Mouse (Mus musculus): Measurements from ENCODE around the gene Cyp8b1. TPM values are rescaled to one million over a fixed set of nuclear protein-coding genes. Genes with fewer than 3 reads are reported as not detected.

Cyp8b1 gene
- polyA plus RNA-seq, 1 experiment from 2014 or later = not detected

DNA sequence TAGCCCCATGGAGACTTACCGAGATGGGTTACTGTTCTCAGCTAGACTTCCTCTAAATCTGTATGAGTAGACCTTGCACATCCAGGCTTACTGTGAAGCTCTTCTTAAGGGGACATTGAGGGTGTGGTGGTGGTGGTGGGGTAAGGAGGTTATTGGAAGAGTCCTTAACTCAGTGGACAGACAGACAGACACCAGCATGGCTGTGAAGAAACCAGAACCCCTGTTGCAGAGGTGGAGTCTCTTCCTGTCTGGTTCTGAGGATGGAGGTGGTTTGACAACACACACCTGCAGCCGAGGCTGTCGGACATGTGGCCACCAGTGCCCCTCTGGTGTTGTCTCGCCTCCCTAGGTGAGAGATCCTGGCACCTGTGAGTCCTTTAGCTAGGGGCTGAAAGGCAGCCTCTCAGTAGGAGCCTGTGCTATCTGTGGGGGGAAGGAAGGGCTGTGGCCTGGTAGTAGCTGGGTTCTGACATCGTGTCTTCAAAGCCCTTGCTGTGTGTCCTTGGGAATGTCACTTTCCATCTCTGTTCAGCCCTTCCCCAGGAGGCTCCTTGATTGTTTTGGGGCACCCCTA is 15.7 kb downstream of the Cyp8b1 start:
- 85% methylated on average over 5 of the region's 5 CpGs for WGBS
- Histone ChIP-seq H3K27me3 (replicated peaks) (no peaks in the 10 kb centered on the region), H3K36me3 (replicated peaks) (no peaks in the 10 kb centered on the region), H3K27ac (no peak overlapping the region), H3K4me1 (no peaks in the 10 kb centered on the region), H3K9me3 (no peaks in the 10 kb centered on the region), H3K4me3 (no peak overlapping the region), H3K9ac (no peak overlapping the region), H3K4me2 (no peak overlapping the region)
- no peak for ATAC-seq (replicated peaks)

DNA sequence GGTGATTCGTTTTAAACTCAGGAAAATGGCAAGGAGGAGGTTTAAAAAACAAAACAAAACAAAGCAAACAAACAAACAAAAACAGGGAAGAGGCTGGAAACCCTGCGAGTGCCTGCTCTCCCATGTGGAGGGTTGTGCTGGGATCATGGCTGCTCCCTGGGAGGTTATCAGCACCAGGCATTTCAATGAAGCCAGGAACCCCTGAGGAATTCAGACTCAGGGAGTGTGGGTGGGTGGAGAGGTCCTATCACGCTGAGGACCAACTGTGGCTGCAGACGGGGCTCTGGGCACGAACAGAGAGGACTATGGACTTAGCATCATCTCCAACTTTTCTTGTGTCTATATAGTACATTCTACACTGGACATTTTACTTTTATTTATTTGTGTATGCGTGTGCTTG is 16.8 kb downstream of the Cyp8b1 start:
- Histone ChIP-seq H3K36me3 (replicated peaks) (no peaks in the 10 kb centered on the region), H3K9ac (no peak overlapping the region), H3K4me1 (no peaks in the 10 kb centered on the region), H3K4me2 (no peak overlapping the region), H3K27me3 (replicated peaks) (no peaks in the 10 kb centered on the region), H3K27ac (no peak overlapping the region), H3K9me3 (no peaks in the 10 kb centered on the region), H3K4me3 (no peak overlapping the region)
- WGBS = 82% methylated on average over 6 of the region's 6 CpGs
- no peak for ATAC-seq (replicated peaks)

DNA sequence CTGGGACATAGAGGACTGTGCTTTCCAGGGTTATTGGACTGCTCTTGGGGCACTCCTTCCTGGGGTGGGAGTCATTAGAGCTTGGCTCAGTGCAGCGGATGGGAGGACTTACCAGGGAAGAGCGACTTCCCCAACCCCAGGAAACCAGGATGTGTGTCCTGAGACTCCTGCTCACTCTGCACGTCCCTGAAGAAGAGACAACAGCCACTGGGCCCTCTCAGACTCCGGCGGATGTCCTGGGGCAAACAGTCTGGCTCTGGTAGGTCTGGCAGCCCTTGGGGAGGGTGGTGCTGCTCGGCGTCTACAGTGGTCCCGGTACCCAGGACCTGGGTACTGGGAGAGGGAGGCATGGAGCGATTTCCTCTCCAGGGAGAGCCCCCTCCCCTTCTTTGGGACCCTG is 17.9 kb downstream of the Cyp8b1 start, which contains the start of gene Ackr2:
Gene Ackr2, plus strand, starts transcription at position 111 of the 400 bp plus-strand sequence.
- 85% methylated on average over 9 of the region's 9 CpGs for WGBS
- Histone ChIP-seq H3K9me3 (no peaks in the 10 kb centered on the region), H3K9ac (no peak within 1 kb of the TSS), H3K36me3 (replicated peaks) (no peaks in the 10 kb centered on the region), H3K4me3 (no peak within 1 kb of the TSS), H3K4me2 (no peak within 1 kb of the TSS), H3K27me3 (replicated peaks) (no peaks in the 10 kb centered on the region), H3K27ac (no peak within 1 kb of the TSS), H3K4me1 (no peaks in the 10 kb centered on the region)
- ATAC-seq (replicated peaks) = no peak

DNA sequence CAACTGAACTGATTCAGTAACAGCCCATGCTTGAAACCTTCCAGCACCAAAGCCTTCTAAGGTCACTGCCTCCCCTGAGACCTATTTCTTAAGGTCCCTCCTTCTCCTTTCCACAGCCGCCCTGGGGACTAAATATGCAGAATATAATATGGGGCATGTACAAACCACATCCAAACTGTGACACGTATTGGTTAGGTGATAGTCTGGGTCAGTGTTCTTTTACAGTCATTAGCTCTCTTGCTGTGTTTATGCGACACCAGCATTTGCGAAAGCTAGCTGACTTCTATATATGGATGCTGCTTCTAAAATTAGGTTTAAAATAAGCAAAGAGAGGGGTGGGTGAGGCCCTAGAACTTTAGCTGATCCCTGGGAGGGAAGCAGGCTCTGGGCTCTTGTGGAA is 19.3 kb downstream of the Cyp8b1 start:
- Histone ChIP-seq H3K4me2 (no peak overlapping the region), H3K36me3 (replicated peaks) (no peaks in the 10 kb centered on the region), H3K4me1 (no peaks in the 10 kb centered on the region), H3K27ac (no peak overlapping the region), H3K9ac (no peak overlapping the region), H3K27me3 (replicated peaks) (no peaks in the 10 kb centered on the region), H3K4me3 (no peak overlapping the region), H3K9me3 (no peaks in the 10 kb centered on the region)
- WGBS = 89% methylated on average over 4 of the region's 4 CpGs
- no peak for ATAC-seq (replicated peaks)

DNA sequence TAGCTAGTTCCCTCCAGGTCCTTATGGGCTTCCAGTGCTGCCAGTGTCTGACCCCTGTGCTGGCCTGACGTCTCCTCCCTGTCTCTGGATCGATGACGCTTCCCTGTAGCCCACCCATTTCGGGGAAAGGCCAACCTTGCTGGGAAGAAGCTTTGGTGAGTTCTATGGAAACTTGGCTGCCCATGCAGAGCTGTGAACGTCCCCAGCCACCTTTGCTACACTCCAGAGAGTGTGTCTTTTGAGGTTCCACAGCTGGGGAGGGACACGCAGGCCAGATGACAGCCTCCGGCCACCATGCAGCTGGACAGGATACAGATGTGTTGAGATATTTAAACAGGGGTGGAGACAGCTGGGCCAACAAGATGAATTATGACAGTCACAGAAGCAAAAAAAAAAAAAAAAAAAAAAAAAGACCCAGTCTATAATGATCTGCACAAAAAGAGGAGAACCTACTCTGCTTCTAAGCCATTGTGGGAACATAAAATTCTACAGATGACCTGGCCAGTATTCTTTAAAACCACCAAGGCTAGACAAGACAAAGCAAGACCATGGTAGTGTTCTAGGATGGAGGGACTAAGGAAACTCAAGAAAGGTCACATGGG is 20.6 kb downstream of the Cyp8b1 start:
- no peak overlapping the region for H3K4me3 ChIP-seq
- no peak overlapping the region for H3K9ac ChIP-seq
- 80% methylated on average over 7 of the region's 7 CpGs for WGBS

DNA sequence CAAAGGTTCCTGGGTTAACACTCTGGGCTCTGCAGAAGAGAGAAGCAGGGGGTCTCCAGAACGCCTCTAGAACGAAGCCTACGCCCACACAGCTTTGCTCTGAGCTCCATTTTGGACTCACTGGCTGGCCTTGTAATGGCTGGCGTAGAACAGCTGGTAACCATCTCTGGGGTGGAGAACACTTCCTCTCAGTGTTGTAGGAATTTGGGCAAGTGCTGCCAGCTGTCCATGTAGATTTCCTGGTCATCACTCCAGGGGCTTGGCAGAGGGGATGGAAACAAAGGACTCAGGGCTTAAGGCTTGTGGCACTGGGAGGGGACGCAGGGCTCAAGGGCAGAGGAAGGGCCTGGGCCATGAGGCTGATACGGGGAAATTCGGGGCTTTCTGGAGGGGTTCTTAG is 21.7 kb downstream of the Cyp8b1 start:
- 67% methylated on average over 7 of the region's 7 CpGs for WGBS
- Histone ChIP-seq H3K4me3 (no peak overlapping the region), H3K27me3 (replicated peaks) (no peaks in the 10 kb centered on the region), H3K27ac (no peak overlapping the region), H3K9me3 (no peaks in the 10 kb centered on the region), H3K4me1 (0 out of 2 replicates have a peak, but pooled peaks cover 4% of the 10 kb centered on the region), H3K36me3 (replicated peaks) (no peaks in the 10 kb centered on the region), H3K9ac (no peak overlapping the region), H3K4me2 (no peak overlapping the region)
- no peak for ATAC-seq (replicated peaks)

More for the DNA sequence above, 20.6 kb downstream of the Cyp8b1 start:
- ATAC-seq (replicated peaks) = no peak
- Histone ChIP-seq H3K36me3 (replicated peaks) (no peaks in the 10 kb centered on the region), H3K27me3 (replicated peaks) (no peaks in the 10 kb centered on the region), H3K4me2 (no peak overlapping the region), H3K9me3 (no peaks in the 10 kb centered on the region), H3K27ac (no peak overlapping the region), H3K4me1 (0 out of 2 replicates have a peak, but pooled peaks cover 4% of the 10 kb centered on the region)

DNA sequence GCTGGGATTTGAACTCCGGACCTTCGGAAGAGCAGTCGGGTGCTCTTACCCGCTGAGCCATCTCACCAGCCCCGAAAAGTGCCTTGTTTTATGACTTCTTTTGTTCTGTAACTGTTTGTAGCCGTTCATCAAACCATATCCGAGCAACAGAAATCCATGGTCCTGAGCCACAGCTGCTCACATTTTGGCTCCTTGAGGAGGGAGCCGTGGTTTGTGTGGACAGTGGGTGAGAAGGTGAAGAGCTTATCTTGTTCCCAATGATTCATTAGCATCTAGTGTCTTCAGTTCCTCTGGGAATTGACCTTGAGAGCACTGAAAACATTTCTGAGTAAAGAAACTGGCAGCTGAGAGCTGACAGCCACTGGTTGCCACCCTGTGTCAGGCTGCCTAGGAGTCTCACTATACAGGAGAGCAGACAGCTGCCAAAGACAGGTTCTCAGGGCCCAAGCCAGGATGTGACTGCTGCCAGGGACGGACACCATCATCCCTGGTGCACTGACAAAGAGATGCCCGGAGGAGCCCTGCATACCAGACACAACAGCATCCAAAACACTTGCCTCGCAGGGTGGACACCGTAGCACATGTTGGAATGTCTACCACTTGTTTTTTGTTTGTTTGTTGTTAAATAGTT is 23.9 kb downstream of the Cyp8b1 start:
- H3K9me3 ChIP-seq = no peaks in the 10 kb centered on the region
- no peak overlapping the region for H3K4me3 ChIP-seq
- 87% methylated on average over 12 of the region's 12 CpGs for WGBS
- no peak overlapping the region for H3K9ac ChIP-seq
- H3K27me3 ChIP-seq (replicated peaks) = no peaks in the 10 kb centered on the region
- no peak overlapping the region for H3K4me2 ChIP-seq
- no peak overlapping the region for H3K27ac ChIP-seq
- 0 out of 2 replicates have a peak, but pooled peaks cover 4% of the 10 kb centered on the region for H3K4me1 ChIP-seq
- no peaks in the 10 kb centered on the region for H3K36me3 ChIP-seq (replicated peaks)
- no peak for ATAC-seq (replicated peaks)

DNA sequence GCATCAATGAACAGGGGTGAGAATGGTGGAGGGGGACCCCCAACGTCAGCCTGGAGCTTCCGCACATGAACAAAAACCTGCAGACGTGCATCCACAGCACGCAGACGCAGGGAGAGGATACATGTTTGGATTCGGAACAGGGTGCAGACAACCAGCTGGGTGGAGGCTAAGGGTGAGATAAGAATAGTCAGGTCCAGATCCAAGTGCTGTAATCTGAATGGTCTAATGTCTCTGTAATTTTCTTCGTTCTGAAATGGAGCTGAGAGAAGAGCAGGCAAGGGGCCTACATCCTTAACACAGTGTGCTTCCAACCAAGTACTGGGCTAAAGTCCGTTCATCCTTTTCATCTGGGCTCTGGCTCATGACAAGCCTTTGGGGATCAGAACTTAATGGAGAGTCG is 24.8 kb downstream of the Cyp8b1 start:
- no peak for ATAC-seq (replicated peaks)
- 0 out of 2 replicates have a peak, but pooled peaks cover 4% of the 10 kb centered on the region for H3K4me1 ChIP-seq
- H3K4me3 ChIP-seq = no peak overlapping the region
- no peaks in the 10 kb centered on the region for H3K27me3 ChIP-seq (replicated peaks)
- no peaks in the 10 kb centered on the region for H3K36me3 ChIP-seq (replicated peaks)
- H3K9me3 ChIP-seq = no peaks in the 10 kb centered on the region
- no peak overlapping the region for H3K27ac ChIP-seq
- 84% methylated on average over 9 of the region's 9 CpGs for WGBS
- no peak overlapping the region for H3K4me2 ChIP-seq
- no peak overlapping the region for H3K9ac ChIP-seq

DNA sequence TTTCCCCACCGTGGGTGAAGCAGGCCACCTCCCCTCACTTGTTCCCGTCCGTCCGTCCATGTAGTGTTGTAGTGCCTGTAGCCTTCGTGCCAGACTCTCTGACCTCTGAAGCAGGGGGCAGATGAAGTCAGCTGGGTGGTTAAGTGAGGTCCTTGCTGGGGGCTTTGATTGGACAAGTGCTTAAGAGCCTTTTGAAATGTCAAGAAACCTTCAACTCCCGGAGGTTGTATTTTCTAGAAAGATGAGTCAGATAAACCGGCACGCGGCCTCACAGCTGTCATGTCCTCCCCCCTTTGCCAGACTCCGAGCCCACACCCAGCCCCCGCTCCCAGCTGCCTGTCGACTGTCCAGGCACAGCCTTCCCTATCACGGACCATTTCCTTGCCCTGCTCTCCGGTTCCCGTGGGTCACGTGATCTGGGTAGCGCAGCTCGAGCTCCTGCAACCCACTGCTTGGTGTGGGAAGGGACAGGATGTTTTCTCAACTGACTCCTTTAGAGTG is 25.6 kb downstream of the Cyp8b1 start:
- Histone ChIP-seq H3K4me3 (no peak overlapping the region), H3K4me2 (no peak overlapping the region), H3K9me3 (no peaks in the 10 kb centered on the region), H3K36me3 (replicated peaks) (no peaks in the 10 kb centered on the region), H3K27me3 (replicated peaks) (no peaks in the 10 kb centered on the region), H3K27ac (no peak overlapping the region), H3K4me1 (0 out of 2 replicates have a peak, but pooled peaks cover 4% of the 10 kb centered on the region), H3K9ac (no peak overlapping the region)
- 45% methylated on average over 18 of the region's 18 CpGs for WGBS
- no peak for ATAC-seq (replicated peaks)

DNA sequence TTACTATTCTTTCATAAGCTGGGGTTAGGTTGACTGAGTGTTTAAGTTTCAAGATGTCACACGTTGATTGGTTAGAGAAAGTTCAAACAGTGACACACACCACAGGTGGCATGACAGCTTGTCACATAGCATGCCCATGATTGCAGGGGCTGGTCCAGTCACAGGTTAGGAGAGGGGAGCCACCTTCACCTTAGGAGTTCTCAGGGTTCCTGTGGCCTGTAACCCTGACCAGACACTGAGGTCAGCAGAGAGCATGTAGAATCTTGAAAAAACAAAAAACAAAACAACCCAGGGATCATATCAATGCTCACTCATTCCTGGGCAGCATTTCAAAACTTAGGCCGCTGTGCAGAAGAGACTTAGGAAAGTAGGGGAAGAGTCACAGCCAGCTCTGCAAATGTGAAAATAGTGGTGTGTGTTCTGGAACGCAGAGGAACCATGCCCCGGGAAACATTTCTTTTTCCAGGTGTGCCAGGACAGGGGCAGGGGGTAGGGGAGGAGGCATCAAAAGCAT is 26.1 kb downstream of the Cyp8b1 start:
- Histone ChIP-seq H3K9me3 (no peaks in the 10 kb centered on the region), H3K9ac (no peak overlapping the region), H3K4me3 (no peak overlapping the region), H3K27ac (no peak overlapping the region), H3K27me3 (replicated peaks) (no peaks in the 10 kb centered on the region), H3K4me2 (no peak overlapping the region), H3K36me3 (replicated peaks) (no peaks in the 10 kb centered on the region), H3K4me1 (0 out of 2 replicates have a peak, but pooled peaks cover 4% of the 10 kb centered on the region)
- 85% methylated on average over 4 of the region's 4 CpGs for WGBS
- ATAC-seq (replicated peaks) = no peak

DNA sequence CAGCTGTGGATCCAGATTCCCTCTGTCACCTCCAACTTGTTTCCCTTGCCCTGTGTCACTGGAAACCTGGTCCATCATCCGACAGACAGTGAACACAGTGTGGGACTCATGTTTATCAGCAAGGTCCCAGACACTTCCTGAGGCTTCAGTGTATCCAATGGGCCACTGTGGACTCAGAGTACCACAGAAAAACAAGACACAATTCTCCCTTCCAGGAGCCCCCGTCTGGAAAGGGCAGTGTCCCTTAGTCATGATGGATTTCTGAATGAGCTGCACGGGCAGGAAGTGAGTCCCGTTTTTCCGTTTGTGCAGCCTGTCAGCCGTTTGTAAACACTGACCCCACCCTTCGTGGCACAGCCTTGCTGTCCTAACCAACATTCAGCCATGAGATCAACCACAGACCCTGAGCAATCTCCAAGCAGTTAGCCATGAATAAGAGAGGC is 34.1 kb downstream of the Cyp8b1 start:
- Histone ChIP-seq H3K27me3 (replicated peaks) (0 out of 2 replicates have a peak, but pooled peaks cover 2% of the 10 kb centered on the region), H3K36me3 (replicated peaks) (no peaks in the 10 kb centered on the region), H3K4me3 (no peak overlapping the region), H3K4me2 (no peak overlapping the region), H3K9me3 (no peaks in the 10 kb centered on the region), H3K9ac (no peak overlapping the region), H3K4me1 (no peaks in the 10 kb centered on the region), H3K27ac (no peak overlapping the region)
- WGBS = 79% methylated on average over 7 of the region's 7 CpGs
- no peak for ATAC-seq (replicated peaks)

DNA sequence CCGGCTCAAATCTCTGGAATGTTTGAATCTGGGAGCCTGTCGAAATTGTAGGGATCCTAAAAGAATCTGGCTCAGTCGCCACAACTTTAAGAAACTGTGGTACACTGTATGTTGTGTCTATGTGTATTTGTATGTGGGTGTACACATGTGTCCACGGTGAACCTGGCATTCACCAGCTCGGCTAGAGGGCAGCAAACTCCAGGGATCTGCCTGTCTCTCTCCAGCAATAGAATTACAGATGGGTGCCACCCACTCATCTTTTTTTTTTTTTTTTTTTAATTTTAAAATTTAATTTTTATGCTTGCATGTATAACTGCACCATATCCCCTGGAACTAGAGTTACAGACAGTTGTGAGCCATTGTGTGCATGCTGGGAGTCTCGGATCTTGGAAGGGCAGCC is 34.8 kb downstream of the Cyp8b1 start:
- no peak for ATAC-seq (replicated peaks)

More for the DNA sequence above, 34.8 kb downstream of the Cyp8b1 start:
- no peaks in the 10 kb centered on the region for H3K4me1 ChIP-seq
- 79% methylated on average over 6 of the region's 6 CpGs for WGBS
- no peak overlapping the region for H3K4me2 ChIP-seq
- no peaks in the 10 kb centered on the region for H3K9me3 ChIP-seq
- no peaks in the 10 kb centered on the region for H3K36me3 ChIP-seq (replicated peaks)
- no peak overlapping the region for H3K27ac ChIP-seq
- H3K27me3 ChIP-seq (replicated peaks) = 0 out of 2 replicates have a peak, but pooled peaks cover 2% of the 10 kb centered on the region
- no peak overlapping the region for H3K9ac ChIP-seq
- no peak overlapping the region for H3K4me3 ChIP-seq

Data from midbrain, embryonic 15.5 days (tissue).